Mouse (Mus musculus): ENCODE measurements around the gene Mrpl1.

The Mrpl1 gene

DNA sequence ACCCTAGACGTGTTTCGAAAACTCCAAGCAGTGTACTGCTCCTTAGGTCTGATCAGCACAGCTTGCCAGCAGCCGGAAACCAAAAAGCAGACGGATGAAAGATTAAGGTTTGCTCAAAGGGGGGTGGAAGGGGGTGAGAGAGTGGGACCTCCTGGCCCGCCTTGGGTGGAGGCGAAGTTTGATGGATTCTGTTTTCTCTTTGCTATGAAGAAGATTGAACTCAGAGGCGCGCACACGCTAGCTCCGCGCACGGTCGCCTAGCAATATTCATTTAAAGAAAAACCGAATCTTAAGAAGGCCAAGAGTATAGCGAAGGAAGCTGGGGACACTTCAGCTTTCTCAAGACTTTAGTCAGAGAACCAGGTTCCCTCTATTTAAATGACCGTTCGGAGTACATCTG, at the start of gene Mrpl1:
Gene Mrpl1, plus strand, starts transcription at position 35 of the 400 bp plus-strand sequence.
- peak; percentile 84 for DNase-seq (ENCODE audit: low read depth)

DNA sequence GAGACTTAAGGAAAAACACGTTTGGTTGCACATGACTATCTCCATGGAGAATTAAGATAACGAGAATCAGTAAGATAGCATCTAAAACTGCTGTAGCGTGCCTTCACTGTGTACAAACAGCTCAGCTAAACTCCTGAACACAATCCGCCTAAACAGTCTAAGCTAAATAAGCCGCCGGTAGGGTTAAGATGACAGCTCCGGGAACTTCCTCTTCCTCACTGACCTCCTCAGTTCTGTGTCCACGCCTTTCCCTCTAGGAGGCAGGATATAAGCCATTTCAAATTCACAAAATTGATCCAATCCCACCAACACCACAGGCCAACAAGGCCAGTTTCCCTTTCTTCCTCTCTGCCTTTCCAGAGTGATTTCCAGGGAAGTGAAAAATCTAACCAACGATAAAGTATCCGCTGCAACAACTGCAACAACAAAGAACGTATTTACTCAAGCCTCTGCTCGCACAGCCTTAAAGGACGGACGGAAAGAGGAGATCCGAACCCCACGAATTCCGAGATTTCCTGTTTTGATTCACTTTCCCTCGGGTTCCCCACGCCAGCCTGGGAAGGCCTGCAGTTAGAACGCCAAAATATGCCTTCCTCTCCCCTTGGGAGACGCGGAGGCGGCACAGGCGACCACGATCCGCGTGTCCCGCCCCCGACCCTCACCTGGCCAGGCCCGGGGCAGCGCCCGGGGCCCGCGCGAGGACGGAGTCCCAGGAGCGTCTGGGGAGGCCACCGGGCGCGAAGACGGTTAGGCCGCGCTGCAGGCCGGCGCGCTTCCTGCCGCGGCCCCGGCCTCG, 48.6 kb upstream of the Mrpl1 start:
- DNase-seq (ENCODE audit: low read depth): peak; percentile 63

DNA sequence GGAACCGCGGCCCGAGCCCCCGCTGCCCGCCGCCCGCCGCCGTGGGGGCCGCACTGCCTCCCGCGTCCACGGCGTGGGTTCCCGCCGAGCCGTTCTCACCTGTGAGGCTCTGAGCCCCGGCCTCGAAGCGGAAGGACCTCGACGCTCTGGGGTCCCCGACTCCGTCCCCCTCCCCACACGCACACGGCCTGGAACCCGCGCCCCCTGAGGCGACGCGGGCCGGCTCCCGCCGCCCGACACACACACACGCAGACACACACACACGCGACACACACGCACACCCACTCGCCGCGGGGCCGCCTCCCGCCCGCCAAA, 48.1 kb upstream of the Mrpl1 start:
- DNase-seq (ENCODE audit: low read depth): no peak

DNA sequence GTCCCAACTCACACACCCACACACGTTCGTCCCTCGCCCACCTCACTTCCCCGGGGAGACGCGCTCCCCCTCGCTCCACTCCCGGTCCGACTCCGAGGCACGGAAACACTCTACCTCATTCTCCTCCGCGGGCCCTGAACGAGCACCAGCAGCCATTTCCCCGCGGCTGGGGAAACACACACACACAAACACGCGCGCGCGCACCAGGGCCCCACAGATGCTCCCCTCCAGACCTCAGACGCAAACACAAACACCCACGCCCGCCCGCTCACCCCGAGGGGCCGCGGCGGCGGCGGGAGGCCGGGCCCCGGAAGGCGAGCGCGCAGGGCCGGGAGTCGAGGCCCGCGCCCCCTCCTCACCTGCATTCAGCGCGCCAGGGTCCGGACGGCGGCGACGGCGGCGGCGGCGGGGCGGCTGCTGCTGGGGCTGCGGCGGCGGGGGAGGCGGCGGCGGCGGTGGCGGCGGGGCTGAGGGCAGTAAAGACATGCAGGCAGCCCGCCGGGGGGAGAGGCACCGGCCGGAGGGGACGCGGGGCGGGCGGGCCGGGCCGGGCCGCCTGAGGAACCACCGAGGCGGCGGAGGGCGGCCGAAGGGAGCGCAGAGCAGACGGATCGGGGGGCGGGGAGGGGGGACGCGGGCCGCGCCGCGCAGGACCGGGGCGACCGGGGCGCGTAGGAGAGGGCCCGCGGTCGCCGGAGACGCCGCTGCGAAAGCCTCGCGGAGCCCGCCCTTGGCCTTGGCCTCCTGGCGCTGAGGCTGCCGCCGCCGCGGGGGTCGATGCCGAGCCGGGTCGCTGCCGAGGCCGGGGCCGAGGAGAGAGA, 47.5 kb upstream of the Mrpl1 start:
- DNase-seq (ENCODE audit: low read depth): peak; percentile 83

DNA sequence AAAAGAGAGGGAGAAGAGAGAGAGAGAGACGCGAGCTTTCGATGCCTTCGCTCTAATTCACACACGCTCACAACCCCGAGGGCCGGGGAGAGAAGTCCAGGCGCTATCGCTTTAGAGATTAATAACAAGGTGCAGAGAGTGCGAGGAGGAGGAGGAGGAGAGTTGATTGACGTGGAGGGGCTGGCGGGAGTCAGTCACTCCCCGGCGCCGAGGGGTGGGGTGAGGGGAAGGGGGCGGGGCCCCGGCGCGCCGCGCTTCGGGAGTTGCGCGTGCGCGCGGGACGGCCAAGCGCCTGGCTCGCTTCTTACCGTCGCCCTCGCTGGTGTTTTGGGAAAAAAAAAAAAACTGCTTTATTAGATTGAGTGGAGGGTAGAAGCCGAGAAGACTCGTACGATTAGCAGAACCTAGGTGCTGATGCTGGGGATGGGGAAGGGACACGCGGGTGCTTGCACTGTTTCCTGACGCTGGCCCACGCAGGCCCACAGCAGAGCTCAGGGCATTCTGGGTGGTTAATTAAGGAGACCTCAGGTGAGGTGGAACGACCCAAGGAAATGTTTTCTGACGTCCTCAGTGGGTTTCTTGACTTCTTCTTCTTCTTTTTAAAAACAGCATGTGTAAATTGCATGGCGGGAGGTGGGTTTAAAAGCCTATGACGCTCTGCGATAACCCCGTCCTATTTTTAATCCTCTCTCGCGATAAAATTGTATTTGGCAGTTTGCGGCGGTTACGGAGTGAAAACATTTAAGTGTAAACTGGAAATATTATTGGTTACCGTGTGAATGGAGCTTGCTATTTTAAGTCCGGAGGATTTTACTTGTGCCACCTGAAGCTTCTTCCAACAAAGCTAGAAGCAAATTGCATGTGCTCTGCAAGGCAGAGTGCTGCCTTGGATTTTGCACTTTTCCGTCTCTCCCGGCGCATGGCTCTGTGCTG, 46.6 kb upstream of the Mrpl1 start:
- peak; percentile 87 for DNase-seq (ENCODE audit: low read depth)

DNA sequence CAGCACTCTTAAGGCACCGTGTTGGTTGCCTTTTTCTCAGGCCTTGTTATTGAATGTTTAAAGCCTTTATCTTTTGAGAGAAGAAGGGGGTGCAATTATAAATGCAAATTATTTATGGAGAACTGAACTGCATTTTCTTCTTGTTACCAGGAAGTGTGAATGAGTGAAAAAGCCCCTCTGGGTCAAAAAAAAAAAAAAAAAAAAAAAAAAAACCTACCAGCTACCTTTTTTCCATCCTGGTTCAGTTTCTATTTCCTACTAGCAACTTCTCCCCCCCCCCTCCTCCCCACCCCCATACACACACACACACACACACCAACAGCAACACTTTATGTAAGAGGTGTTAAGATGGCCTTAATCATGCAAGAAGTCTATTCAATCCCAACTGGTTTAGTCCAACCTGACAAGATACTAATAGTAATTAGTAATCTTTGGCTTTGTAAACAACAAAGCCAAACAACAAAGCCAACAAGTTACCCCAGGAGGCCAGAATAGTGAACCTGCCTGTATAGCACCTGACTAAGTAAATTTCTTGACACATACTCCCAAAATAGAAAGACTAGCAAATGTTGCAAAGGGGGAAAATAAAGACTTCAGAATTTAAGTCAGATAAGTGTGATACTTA, 45.8 kb upstream of the Mrpl1 start:
- DNase-seq (ENCODE audit: low read depth): no peak

DNA sequence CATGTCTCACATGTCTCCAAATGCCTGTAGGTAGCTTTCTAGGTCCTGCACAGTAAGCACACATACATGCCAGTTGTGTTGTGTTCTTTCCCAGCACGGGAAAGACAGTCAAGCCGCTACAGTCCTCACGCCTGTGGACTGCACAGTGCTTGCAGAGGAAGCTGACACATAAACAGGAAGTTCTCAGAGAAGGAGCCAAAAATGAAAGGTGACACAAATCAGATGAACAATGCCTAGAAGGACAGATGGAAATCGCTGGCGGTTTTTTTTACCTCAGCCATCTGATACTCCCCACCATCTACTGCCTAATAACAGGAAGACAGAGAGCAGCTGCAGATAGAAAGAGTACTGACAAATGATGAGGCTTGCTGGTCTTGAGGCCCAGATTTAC, 45.3 kb upstream of the Mrpl1 start, which contains the start of gene Cnot6l:
Gene Cnot6l, minus strand, starts transcription at position 151 of the 391 bp plus-strand sequence.
- DNase-seq (ENCODE audit: low read depth): peak; percentile 86

DNA sequence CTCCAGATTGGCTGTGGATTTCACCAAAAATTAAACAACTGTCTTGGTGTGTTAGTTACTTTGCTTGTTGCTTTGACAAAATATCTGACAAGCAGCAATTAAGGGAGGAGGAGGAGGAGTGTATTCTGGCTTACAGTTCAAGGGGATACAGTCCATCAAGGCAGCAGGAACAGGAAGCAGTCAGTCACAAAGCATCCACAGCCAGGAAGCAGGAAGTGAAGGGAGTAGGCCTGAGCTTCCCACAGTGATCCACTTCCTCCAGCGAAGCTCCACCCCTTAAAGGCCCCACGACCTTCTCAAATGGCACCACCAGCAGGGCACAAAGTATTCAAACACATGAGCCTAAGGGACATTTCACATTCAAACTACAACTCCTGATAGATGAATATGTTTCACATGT, 42.5 kb upstream of the Mrpl1 start:
- DNase-seq (ENCODE audit: low read depth): peak; percentile 36

DNA sequence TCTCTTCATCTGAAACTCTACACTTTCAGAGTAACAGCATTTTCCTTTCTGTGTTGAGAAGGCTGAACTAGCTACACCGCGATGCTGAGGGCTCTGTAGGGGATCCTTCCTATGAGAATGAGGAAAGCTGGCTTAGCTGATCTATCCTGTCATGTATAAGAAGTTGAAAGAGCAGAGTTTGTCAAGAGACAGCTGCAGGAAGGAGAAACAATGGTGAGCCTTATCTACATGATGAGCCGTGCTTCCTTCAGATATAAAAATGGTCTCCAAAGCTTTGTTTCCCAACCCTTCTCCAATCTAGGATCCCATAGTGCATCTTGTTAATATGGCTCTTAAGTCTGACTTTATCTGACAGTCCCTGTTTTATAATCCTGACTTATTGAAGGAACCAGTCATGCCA, 38.9 kb upstream of the Mrpl1 start:
- DNase-seq (ENCODE audit: low read depth): no peak

DNA sequence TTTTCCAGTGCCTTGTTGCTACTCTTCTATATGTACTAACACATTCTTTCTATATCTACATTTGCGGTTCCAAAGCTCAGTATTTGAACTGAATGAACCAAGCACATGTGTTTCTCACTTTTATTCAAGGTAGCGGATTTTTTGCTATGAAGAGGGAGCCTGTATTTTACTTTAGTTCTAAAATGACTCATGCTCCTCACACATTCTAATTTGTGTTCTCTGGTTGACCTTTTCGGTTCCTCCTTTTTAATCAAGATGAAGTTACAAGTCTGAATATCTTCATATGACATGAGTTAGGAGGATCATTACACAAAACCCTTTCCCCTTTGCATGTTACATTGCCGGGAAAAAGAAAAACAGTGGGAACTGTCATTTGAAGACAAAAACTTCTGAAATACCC, 37.5 kb upstream of the Mrpl1 start:
- DNase-seq (ENCODE audit: low read depth): no peak

DNA sequence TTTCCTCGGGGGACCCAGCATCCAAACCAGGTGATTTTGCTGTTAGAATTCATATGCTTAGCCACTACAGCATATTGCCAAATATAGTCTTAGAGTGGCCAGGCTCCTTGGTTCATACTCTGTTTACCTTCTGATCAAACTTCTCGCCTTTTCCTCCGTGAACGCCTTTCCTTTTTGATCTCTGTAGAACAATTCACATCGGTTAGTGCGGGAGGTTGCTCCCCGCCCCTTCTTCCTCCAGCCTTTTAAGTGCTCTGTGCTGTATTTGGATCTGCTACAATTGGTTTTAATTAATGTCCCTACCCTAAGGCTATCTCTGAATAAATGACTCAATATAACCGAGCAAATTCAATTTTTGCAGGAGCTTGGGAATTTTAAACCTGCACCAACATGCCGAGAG, 33.2 kb upstream of the Mrpl1 start:
- DNase-seq (ENCODE audit: low read depth): peak; percentile 67

DNA sequence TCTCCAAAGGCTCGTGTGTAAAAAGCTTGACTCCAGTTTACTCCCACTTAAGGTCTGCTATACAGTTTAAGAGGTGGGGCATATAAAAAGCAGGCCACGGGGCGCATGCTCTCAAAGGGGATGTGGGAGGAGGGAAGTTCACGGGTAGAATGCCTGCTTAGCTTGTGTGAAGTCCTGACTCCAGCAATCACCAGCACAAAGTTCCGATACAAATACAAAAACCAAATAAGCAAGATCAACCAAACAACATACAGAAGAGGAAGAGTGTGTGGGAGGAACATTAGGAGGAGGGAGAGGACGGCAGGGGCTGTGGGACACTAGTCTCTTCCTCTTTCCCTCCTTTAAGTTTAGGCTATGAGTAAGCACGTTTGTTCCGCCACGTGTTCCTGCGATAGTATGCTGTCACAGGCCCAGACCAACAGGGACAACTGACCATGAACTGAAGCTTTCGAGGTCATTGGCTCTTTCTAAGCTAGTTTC, 32.4 kb upstream of the Mrpl1 start:
- DNase-seq (ENCODE audit: low read depth): peak; percentile 67

DNA sequence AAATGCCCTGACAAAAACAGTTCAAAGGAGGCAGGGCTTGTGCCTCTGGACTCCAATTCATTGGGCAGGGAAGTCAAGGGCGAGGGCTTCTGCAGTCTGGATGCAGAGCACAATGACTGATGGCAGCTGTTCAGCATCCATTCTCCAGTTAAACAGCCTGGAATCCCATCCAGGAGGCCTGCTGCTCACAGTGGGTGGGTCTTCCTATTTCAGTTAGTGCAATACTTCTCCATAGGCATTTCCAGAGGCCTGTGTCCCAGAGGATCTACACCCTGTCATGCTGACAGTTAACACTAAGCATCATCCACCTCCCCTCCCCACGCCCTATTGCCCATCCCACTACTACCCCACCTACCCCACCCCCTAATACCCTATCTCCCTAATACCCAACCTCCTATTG, 26.1 kb upstream of the Mrpl1 start:
- DNase-seq (ENCODE audit: low read depth): no peak

DNA sequence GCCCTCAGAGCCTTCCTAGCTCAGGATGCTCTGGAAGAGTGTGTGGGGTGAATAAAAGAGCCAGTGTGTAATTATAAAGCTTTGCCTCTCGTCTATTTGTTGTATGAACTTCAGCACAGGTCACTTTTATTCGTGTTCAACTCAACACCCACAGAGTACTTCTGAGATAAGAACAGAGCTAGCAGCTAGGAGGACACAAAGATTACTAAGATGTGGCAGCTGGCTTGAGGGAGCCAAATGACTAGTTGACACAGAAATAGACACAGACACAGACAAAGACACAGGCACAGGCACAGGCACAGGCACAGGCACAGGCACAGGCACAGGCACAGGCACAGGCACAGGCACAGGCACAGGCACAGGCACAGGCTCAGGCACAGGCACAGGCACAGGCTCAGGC, 25.3 kb upstream of the Mrpl1 start:
- no peak for DNase-seq (ENCODE audit: low read depth)

DNA sequence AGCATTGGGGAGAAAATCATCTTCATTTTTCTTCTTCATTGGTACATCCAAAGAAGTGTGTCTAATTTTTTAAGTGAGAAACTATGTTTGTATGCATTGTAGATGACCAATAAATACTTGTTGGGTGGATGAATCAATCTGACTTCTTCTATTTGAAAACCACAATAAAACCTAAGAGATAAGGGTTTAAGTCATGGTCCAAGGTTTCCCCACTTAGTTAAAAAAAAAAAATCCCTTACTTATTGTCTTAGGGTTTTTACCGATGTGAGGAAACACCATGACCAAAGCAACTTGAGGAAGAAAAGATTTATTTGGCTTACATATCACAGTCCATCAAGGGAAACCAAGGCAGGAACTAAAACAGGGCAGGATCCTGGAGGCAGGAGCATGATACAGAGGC, 19.5 kb upstream of the Mrpl1 start:
- no peak for DNase-seq (ENCODE audit: low read depth)

DNA sequence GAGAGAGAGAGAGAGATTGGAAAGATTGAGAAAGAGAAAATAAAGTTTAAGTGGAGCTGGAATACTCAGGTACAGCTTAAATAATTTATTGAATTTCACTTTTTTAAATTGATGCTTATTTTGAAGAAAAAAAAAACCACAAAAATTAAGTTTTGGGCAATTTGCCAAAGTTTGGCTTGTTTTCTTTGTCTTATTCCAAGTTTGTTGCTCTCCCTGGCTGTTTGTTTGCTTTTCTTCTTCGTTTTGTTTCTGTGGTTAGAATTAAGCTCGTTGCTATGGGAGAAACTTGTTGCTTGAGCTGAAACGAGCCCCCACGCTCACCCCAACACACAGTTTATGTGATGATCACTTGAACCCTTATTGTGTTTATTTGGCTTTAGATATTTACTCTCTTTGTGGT, 18.0 kb upstream of the Mrpl1 start:
- no peak for DNase-seq (ENCODE audit: low read depth)

DNA sequence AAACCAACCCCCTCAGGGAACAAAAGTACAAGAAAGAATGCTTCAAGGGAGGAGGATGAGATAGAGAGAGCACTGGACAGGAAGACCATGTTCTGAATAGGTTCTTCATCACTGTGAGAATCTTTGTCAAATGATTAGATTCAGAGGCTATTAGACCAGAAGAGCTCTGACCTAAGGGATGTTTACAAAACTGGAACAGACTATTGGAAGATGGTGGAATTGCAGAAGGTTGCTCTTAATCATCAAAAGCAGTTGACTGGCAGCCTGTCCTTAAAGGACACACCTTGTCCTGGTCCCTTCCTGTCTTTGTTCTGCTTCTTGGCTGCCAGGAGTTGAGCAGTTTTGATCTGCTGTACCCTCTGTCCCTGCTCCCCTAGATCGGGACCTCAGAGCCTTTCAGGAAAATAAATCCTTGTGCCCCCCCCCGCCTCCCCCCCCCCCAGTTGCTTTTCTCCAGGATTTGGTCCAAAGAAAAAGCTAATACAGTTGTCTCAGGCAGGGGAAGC, 12.7 kb upstream of the Mrpl1 start:
- no peak for DNase-seq (ENCODE audit: low read depth)

DNA sequence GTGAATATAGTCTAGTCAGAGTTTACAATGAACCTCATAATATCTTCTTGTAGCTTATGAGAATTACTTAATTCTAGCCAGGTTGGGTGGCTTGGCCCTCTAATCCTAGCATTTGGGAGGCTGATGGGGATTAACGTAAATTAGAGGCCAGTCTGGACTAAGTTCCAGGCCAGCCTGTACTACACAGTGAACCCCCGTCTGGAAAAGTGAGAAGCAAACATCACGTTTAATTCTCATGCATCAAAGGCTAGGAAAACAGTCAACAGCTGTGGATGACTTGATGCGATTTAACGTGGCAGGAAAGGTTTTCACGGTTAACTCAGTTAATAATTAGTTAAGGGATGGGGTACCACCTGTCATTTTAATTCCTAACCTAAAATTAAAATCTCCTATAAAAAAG, 11.0 kb upstream of the Mrpl1 start:
- DNase-seq (ENCODE audit: low read depth): no peak

DNA sequence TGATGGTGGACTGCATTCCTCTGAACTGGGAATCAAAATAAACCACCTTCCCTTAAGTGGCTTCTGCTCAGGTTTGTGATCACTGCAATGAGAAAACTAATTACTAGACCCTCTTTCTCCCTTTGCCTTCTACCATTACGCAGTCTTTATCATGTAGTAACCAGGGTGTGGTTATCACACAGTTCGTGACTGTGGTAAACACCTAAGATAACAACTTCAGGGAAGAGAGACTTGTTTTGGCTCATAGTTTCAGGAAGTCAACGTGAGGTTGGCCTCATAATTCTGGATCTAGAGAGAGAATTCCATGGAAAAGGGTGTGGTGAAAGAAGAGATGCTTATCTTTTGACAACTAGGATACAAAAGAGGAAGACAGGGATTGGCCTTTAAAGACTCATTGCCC, 9.0 kb upstream of the Mrpl1 start:
- no peak for DNase-seq (ENCODE audit: low read depth)

DNA sequence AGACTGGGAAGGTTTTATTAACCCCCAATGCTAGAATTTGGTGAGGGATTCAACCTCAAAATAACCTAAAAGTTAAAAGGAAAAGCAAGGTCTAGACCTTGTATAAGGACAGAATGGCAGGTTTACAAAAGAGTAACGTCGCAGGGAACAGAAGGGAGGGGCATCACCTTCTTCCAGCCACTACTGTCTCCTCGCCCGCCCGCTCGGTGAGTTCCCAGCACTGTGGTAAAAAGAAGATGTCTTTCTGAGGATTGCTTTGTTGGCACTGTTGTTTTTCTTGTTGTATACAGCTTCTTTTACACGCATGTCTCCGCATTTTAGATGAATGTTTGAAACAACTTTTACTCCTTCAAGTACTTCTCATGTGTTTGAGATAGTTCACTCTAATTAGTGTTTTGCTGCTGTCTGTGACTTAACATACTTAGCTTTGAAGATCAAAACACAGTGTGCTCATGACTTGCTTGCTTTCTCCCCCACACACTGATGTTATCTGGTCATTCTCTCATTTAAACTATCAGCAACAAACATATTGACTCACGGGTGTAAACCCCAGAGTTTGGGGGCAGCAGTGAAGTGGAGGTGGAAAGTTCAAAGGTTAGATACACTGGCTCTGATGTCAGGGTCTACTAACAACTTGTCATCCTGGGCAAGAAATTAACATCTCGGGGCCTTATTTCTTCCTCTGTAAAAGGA, 7.7 kb upstream of the Mrpl1 start:
- DNase-seq (ENCODE audit: low read depth): peak; percentile 59

DNA sequence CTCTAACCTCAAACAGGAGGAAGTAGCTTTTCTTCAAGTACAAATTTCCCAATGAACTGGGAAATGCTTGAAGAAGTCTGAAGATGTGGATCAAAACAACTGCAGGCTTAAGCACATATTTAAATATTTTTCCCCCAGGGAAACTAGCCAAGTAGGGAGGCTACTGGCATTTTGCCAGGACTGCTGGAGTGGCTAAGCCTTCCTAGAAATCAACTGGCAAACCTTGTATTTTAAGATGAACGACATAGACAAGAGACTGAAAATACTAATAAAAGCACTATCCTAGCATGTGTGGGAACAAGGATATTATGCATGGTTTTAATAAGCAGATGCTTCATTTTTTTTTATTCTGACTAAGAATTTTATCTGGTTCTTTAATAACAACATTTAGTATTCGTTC, 2.4 kb upstream of the Mrpl1 start:
- no peak for DNase-seq (ENCODE audit: low read depth)
